Mouse (Mus musculus) spleen, adult 2 months (tissue): ENCODE measurements around the gene Nme2. TPM values are rescaled to one million over a fixed set of nuclear protein-coding genes. Genes with fewer than 3 reads are reported as not detected.

Source experiments
- DNase-seq, 2 experiments: peaks; one replicate each; pipeline versions ENCODE4 v3.0.0 to v3.0.0-alpha.2; 2012 to 2021; ENCODE audit warnings: low spot score in 2 of 2, low read depth in 1 of 2
- H3K27ac ChIP-seq: fragments of 200-500 bp; 2 replicates; pipeline ENCODE4 v1.5.1; 2012; ENCODE audit warnings: low read length, inconsistent platforms; ENCODE audit not compliant: insufficient read depth
- H3K27me3 ChIP-seq: fragments of 200-500 bp; 2 replicates; pipeline ENCODE4 v1.6.1; 2012; ENCODE audit warnings: mild to moderate bottlenecking, moderate library complexity, low read length, inconsistent platforms; ENCODE audit not compliant: control insufficient read depth, insufficient read depth
- H3K36me3 ChIP-seq: fragments of 200-500 bp; 2 replicates; pipeline ENCODE4 v1.6.1; 2012; ENCODE audit warnings: mild to moderate bottlenecking, low read length, inconsistent platforms; ENCODE audit not compliant: control insufficient read depth, insufficient read depth
- H3K4me1 ChIP-seq: fragments of 200-500 bp; 2 replicates; pipeline ENCODE4 v1.6.1; 2011; ENCODE audit warnings: inconsistent platforms; ENCODE audit not compliant: control insufficient read depth, insufficient read depth, insufficient read length
- H3K4me3 ChIP-seq: fragments of 200-500 bp; 2 replicates; pipeline ENCODE4 v1.5.1; 2011; ENCODE audit warnings: mild to moderate bottlenecking, inconsistent platforms; ENCODE audit not compliant: insufficient read depth, insufficient read length; ENCODE audit errors: extremely low read depth
- CTCF ChIP-seq: fragments of 200-500 bp; IDR thresholded peaks from 2 replicates; pipeline ENCODE4 v1.5.1; 2011; ENCODE audit warnings: mild to moderate bottlenecking, inconsistent platforms; ENCODE audit not compliant: insufficient read depth, insufficient read length, insufficient replicate concordance; ENCODE audit errors: extremely low read depth
- POLR2A ChIP-seq: fragments of 200-500 bp; IDR thresholded peaks from 2 replicates; pipeline ENCODE4 v1.6.1; 2011; ENCODE audit warnings: low read depth, low read length, inconsistent platforms
- WGBS: fragments of 180-500 bp; shearing (Covaris S2); methylation state at CpG from one replicate; pipeline ENCODE4 v1.1.7; 2018; 5-methylcytosine and 5-hydroxymethylcytosine counted together
- polyA plus RNA-seq: library from polyadenylated mRNA; depleted of rRNA; stranded (reverse); fragments of >200 nt; gene quantifications from 2 replicates; pipeline ENCODE4 v1.2.3, GENCODE M21; 2012

The Nme2 gene
- polyA plus RNA-seq, 1 experiment: 88.3 TPM

GRCm38 (mm10) chr11:93995111-93995719 is 39.2 kb upstream of the Nme2 start:
- no peak for TF ChIP-seq CTCF
- TF ChIP-seq POLR2A: peak; percentile 1
- Histone ChIP-seq H3K27ac (peak overlapping the region; percentile 99), H3K4me3 (peak overlapping the region; percentile 78), H3K4me1 (peaks cover 10% of the 10 kb centered on the region), H3K27me3 (no peaks in the 10 kb centered on the region), H3K36me3 (no peaks in the 10 kb centered on the region)
- DNase-seq: peak; percentile 66 to 84
- 1% methylated on average over 15 of the region's 15 CpGs for WGBS

GRCm38 (mm10) chr11:93994531-93994930 is 38.5 kb upstream of the Nme2 start:
- Histone ChIP-seq H3K4me1 (peaks cover 9% of the 10 kb centered on the region), H3K4me3 (peak overlapping the region; percentile 78; the same call in 1 of the 2 replicates), H3K36me3 (no peaks in the 10 kb centered on the region), H3K27ac (peak overlapping the region; percentile 99), H3K27me3 (no peaks in the 10 kb centered on the region)
- DNase-seq: no peak
- 65% methylated on average over 5 of the region's 5 CpGs for WGBS
- TF ChIP-seq POLR2A (no peak), CTCF (no peak)

GRCm38 (mm10) chr11:93988328-93989062 is 32.4 kb upstream of the Nme2 start:
- Histone ChIP-seq H3K27me3 (no peaks in the 10 kb centered on the region), H3K4me3 (no peak overlapping the region), H3K4me1 (peaks cover 14% of the 10 kb centered on the region; the same call in 1 of the 2 replicates), H3K36me3 (no peaks in the 10 kb centered on the region), H3K27ac (peak overlapping the region; percentile 79)
- no peak for TF ChIP-seq CTCF
- TF ChIP-seq POLR2A: no peak
- DNase-seq: no peak
- WGBS: 80% methylated on average over 12 of the region's 12 CpGs

- peaks cover 14% of the 10 kb centered on the region; the same call in 1 of the 2 replicates for H3K4me1 ChIP-seq
- peak overlapping the region; percentile 79 for H3K27ac ChIP-seq
- 23% methylated on average over 8 of the region's 8 CpGs for WGBS
- no peaks in the 10 kb centered on the region for H3K36me3 ChIP-seq
- no peak overlapping the region for H3K4me3 ChIP-seq
- no peak for DNase-seq
- no peak for TF ChIP-seq POLR2A
- TF ChIP-seq CTCF: no peak
- no peaks in the 10 kb centered on the region for H3K27me3 ChIP-seq
Measured at GRCm38 (mm10) chr11:93987625-93988327, 31.7 kb upstream of the Nme2 start.

- Histone ChIP-seq H3K36me3 (no peaks in the 10 kb centered on the region), H3K27me3 (no peaks in the 10 kb centered on the region), H3K4me1 (peaks cover 14% of the 10 kb centered on the region; the same call in 1 of the 2 replicates), H3K4me3 (no peak overlapping the region), H3K27ac (peak overlapping the region; percentile 71)
- DNase-seq: no peak
- TF ChIP-seq CTCF (no peak), POLR2A (no peak)
- 51% methylated on average over 4 of the region's 4 CpGs for WGBS
Measured at GRCm38 (mm10) chr11:93987026-93987425, 31.0 kb upstream of the Nme2 start.

GRCm38 (mm10) chr11:93986298-93986697 is 30.2 kb upstream of the Nme2 start:
- no peaks in the 10 kb centered on the region for H3K36me3 ChIP-seq
- no peak for DNase-seq
- no peaks in the 10 kb centered on the region for H3K27me3 ChIP-seq
- H3K4me3 ChIP-seq: no peak overlapping the region
- peaks cover 14% of the 10 kb centered on the region; the same call in 1 of the 2 replicates for H3K4me1 ChIP-seq
- no peak overlapping the region for H3K27ac ChIP-seq
- TF ChIP-seq POLR2A (no peak), CTCF (no peak)
